Mouse (Mus musculus): ENCODE measurements at regions not wholly inside any gene's neighbourhood (a gene's known extent, or its start where the extent isn't known, plus 50 kb on each side); places are given as distances from the start of the nearest gene placed in this dataset.

DNA sequence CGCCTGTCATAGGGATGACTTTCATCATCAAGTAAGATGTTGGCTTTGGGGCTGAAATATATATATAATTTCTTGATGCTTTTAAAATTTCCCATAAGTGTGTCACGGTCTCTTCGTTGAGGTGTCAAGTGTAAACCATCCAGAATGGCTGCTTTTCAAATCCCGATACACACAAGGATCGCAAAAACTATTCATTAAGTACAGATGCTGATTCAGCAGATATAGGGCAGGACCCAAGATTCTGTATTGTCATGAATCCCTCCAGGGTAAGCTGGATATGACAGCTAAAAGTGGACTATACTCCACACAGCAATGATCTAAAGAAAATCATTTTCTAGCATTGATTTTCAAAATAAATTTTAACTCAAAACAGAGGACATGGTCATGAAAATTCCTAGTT lies 83.1 kb upstream of the Arid2 start:
- no peak for DNase-seq (ENCODE audit: low spot score)
- Histone ChIP-seq H3K4me3 (ENCODE audit: low read depth, low read length) (no peak overlapping the region), H3K36me3 (ENCODE audit: control insufficient read depth, insufficient read depth, low read length) (no peaks in the 10 kb centered on the region), H3K4me1 (ENCODE audit: control insufficient read depth, insufficient read depth, low read length) (0 out of 2 replicates have a peak, but pooled peaks cover 3% of the 10 kb centered on the region), H3K27ac (ENCODE audit: low read depth, low read length) (no peak overlapping the region), H3K27me3 (replicated peaks; ENCODE audit: control insufficient read depth, insufficient read depth, low read length) (no peaks in the 10 kb centered on the region), H3K9me3 (replicated peaks; ENCODE audit: control insufficient read depth, low read length) (no peaks in the 10 kb centered on the region), H3K4me2 (ENCODE audit: low read length) (no peak overlapping the region), H3K9ac (ENCODE audit: low read length) (no peak overlapping the region)
- no peak for ATAC-seq
- 96% methylated on average over 5 of the region's 5 CpGs for WGBS

DNA sequence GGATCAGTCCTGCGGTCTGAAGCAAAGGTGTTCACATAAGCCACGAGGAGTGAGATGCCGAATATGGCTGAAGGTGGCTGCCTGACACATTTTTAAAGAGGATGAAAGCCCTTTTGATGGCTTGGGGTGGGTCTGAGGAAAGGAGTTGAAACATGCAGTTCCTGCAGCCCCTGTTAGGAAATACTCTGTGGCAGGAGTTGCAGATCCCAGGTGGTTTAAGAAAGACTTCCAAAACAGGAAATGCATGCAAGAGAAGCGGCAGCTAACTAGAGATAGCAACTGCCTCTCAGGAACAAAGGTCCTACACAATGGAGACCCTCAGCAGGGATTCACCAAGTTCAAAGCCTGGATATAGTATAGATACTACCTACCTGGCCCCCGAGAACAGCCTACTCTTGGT lies 82.7 kb upstream of the Arid2 start:
- DNase-seq (ENCODE audit: low spot score) (no peak), ATAC-seq (no peak)
- no peaks in the 10 kb centered on the region for H3K9me3 ChIP-seq (replicated peaks; ENCODE audit: control insufficient read depth, low read length)
- no peak overlapping the region for H3K4me3 ChIP-seq (ENCODE audit: low read depth, low read length)
- H3K4me2 ChIP-seq (ENCODE audit: low read length) = no peak overlapping the region
- H3K9ac ChIP-seq (ENCODE audit: low read length) = no peak overlapping the region
- H3K4me1 ChIP-seq (ENCODE audit: control insufficient read depth, insufficient read depth, low read length) = 0 out of 2 replicates have a peak, but pooled peaks cover 3% of the 10 kb centered on the region
- 88% methylated on average over 5 of the region's 5 CpGs for WGBS
- no peaks in the 10 kb centered on the region for H3K27me3 ChIP-seq (replicated peaks; ENCODE audit: control insufficient read depth, insufficient read depth, low read length)
- H3K36me3 ChIP-seq (ENCODE audit: control insufficient read depth, insufficient read depth, low read length) = no peaks in the 10 kb centered on the region
- H3K27ac ChIP-seq (ENCODE audit: low read depth, low read length) = no peak overlapping the region

DNA sequence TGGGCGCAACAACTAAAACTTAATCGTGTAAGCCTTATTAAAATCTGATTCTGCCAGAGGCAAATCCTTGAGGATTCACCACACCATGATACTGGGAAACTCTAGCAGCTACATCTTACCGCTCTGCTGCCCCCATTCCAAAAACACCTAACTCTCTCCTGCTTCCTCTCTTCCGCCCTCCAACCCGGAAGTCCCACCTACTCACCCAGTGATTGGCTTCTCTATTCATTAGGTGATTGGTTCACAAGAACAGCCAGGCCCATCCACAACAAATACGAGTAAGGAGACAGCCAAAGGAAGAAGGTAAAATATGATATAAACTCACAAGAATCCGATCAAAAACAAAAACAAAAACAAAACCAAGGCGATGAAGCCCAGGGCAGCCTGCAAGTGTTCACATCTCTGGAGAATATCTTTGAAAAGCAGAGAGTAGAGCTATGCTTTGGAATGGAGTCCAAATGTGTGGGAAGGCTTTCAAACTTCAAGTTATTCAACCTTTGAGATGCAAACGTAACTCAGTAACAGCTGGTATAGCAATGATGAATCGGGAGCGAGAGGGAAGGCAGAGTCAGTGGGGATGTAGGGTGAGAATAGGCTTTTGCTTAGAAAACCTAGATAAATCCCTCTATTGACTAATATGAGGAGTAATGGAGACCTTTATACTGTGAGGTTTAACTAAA lies 76.5 kb upstream of the Arid2 start:
- Histone ChIP-seq H3K27ac (ENCODE audit: low read depth, low read length) (no peak overlapping the region), H3K4me1 (ENCODE audit: control insufficient read depth, insufficient read depth, low read length) (no peaks in the 10 kb centered on the region), H3K27me3 (replicated peaks; ENCODE audit: control insufficient read depth, insufficient read depth, low read length) (no peaks in the 10 kb centered on the region), H3K4me3 (ENCODE audit: low read depth, low read length) (no peak overlapping the region), H3K9me3 (replicated peaks; ENCODE audit: control insufficient read depth, low read length) (no peaks in the 10 kb centered on the region), H3K9ac (ENCODE audit: low read length) (no peak overlapping the region), H3K36me3 (ENCODE audit: control insufficient read depth, insufficient read depth, low read length) (no peaks in the 10 kb centered on the region), H3K4me2 (ENCODE audit: low read length) (no peak overlapping the region)
- ATAC-seq (no peak), DNase-seq (ENCODE audit: low spot score) (no peak)
- 88% methylated on average over 11 of the region's 11 CpGs for WGBS

DNA sequence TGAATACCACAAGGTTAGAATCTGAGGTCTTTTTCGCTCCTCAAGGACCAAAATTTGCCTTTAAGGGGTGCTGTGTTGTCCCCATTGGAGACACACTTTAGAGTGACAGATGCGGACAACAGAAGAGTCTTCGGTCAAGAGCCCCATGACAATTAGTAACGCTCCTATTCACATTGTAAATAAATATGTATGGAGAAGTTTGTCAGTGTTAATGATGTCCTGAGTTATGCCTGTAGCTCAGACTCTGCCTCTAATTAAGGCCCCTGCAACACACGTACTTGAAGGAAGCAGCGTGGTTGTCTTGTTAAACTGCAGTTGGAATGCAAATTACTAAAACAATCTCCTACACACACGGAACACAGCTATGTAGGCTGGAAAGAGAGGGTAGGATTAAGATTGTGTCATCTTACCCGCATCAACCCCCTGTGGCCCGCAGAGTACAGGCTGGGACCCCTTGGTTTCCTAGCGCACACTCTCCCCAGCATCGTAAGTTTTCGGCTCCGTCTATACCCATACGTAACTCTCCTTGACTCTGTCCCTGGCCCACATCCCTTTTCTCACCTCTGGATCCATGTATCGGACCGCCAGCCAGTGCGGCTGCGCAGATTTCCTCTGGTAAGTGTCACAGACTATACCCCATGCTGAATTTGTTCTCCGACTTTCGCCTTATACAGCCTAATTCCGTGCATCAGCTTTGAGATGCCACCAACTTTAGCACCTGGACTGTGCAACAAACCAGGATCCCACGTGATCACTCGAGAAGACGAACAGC lies 73.6 kb upstream of the Arid2 start:
- H3K4me2 ChIP-seq (ENCODE audit: low read length) = no peak overlapping the region
- no peaks in the 10 kb centered on the region for H3K27me3 ChIP-seq (replicated peaks; ENCODE audit: control insufficient read depth, insufficient read depth, low read length)
- ATAC-seq (no peak), DNase-seq (ENCODE audit: low spot score) (peak; percentile 4)
- H3K27ac ChIP-seq (ENCODE audit: low read depth, low read length) = no peak overlapping the region
- no peaks in the 10 kb centered on the region for H3K9me3 ChIP-seq (replicated peaks; ENCODE audit: control insufficient read depth, low read length)
- no peaks in the 10 kb centered on the region for H3K36me3 ChIP-seq (ENCODE audit: control insufficient read depth, insufficient read depth, low read length)
- H3K4me1 ChIP-seq (ENCODE audit: control insufficient read depth, insufficient read depth, low read length) = no peaks in the 10 kb centered on the region
- H3K4me3 ChIP-seq (ENCODE audit: low read depth, low read length) = no peak overlapping the region
- WGBS = 76% methylated on average over 24 of the region's 24 CpGs
- no peak overlapping the region for H3K9ac ChIP-seq (ENCODE audit: low read length)

DNA sequence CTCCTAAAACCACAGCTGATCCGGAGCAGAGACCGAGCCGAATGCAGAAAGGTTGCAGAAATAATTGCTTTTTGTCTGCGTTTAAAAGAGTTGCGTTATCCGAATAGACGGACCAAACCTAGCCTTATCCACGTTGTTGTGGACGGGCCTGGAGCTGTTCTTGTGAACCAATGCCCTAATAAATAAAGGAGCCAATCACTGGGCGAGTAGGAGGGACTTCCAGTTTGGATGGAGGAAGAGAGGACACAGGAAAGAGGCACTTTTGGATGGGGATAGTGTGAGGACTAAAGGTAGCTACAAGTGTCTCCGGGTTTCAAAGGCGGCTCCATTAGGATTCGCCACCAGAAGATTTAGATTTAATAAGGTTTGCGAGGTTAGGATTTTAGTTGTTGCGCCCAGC lies 69.4 kb upstream of the Arid2 start:
- WGBS = 94% methylated on average over 15 of the region's 15 CpGs
- H3K4me3 ChIP-seq (ENCODE audit: low read depth, low read length) = no peak overlapping the region
- no peak overlapping the region for H3K4me2 ChIP-seq (ENCODE audit: low read length)
- DNase-seq (ENCODE audit: low spot score) (no peak), ATAC-seq (no peak)
- H3K4me1 ChIP-seq (ENCODE audit: control insufficient read depth, insufficient read depth, low read length) = no peaks in the 10 kb centered on the region
- H3K27ac ChIP-seq (ENCODE audit: low read depth, low read length) = no peak overlapping the region
- H3K27me3 ChIP-seq (replicated peaks; ENCODE audit: control insufficient read depth, insufficient read depth, low read length) = no peaks in the 10 kb centered on the region
- H3K9me3 ChIP-seq (replicated peaks; ENCODE audit: control insufficient read depth, low read length) = no peaks in the 10 kb centered on the region
- H3K36me3 ChIP-seq (ENCODE audit: control insufficient read depth, insufficient read depth, low read length) = no peaks in the 10 kb centered on the region
- H3K9ac ChIP-seq (ENCODE audit: low read length) = no peak overlapping the region

DNA sequence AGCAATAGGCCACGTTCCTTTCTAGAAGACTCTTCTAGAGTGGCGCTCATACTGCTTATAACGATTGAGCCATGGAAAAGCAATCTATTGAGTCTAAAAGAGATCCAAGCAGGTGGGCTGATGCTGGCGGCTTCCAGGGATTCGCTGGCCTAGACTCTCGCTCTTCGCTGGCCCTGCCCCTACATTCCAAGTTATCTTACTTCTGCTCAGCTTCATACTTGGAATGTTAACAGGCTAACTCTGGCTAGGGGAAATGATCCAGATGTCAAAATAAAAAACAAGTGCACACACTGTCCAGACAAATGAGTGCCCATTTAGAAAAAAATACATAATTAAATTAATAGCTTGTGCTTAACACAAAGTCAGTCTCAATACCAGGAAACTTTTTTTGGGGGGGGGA lies 67.6 kb upstream of the Arid2 start:
- no peak overlapping the region for H3K4me3 ChIP-seq (ENCODE audit: low read depth, low read length)
- H3K36me3 ChIP-seq (ENCODE audit: control insufficient read depth, insufficient read depth, low read length) = no peaks in the 10 kb centered on the region
- DNase-seq (ENCODE audit: low spot score) = no peak
- ATAC-seq = no peak
- H3K4me1 ChIP-seq (ENCODE audit: control insufficient read depth, insufficient read depth, low read length) = no peaks in the 10 kb centered on the region
- no peak overlapping the region for H3K9ac ChIP-seq (ENCODE audit: low read length)
- no peak overlapping the region for H3K27ac ChIP-seq (ENCODE audit: low read depth, low read length)
- 80% methylated on average over 7 of the region's 7 CpGs for WGBS
- H3K9me3 ChIP-seq (replicated peaks; ENCODE audit: control insufficient read depth, low read length) = no peaks in the 10 kb centered on the region
- H3K27me3 ChIP-seq (replicated peaks; ENCODE audit: control insufficient read depth, insufficient read depth, low read length) = no peaks in the 10 kb centered on the region
- H3K4me2 ChIP-seq (ENCODE audit: low read length) = no peak overlapping the region

DNA sequence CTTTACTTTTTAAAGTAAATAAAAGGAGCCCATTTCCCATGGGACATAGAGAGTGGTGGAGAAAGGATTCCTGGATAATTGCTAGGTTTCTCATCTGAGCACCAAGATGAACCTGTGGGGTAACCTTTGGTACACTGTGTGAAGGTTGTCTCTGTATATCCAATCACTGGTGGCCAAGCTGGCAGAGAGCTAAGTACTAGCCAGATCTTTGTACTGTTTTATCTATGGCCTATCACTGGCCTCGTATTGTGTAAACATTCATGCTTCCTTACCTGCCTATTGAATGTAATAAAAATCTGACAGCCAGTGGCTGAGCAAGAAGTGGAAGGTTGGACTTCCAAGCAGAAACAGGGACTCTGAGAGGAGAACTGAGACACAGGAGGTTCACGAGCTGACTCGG lies 55.3 kb upstream of the Arid2 start:
- no peak overlapping the region for H3K9ac ChIP-seq (ENCODE audit: low read length)
- H3K27ac ChIP-seq (ENCODE audit: low read depth, low read length) = no peak overlapping the region
- ATAC-seq = no peak
- 78% methylated on average over 3 of the region's 3 CpGs for WGBS
- no peaks in the 10 kb centered on the region for H3K36me3 ChIP-seq (ENCODE audit: control insufficient read depth, insufficient read depth, low read length)
- H3K4me1 ChIP-seq (ENCODE audit: control insufficient read depth, insufficient read depth, low read length) = no peaks in the 10 kb centered on the region
- no peaks in the 10 kb centered on the region for H3K9me3 ChIP-seq (replicated peaks; ENCODE audit: control insufficient read depth, low read length)
- no peak overlapping the region for H3K4me2 ChIP-seq (ENCODE audit: low read length)
- DNase-seq (ENCODE audit: low spot score) = no peak
- H3K4me3 ChIP-seq (ENCODE audit: low read depth, low read length) = no peak overlapping the region
- no peaks in the 10 kb centered on the region for H3K27me3 ChIP-seq (replicated peaks; ENCODE audit: control insufficient read depth, insufficient read depth, low read length)

DNA sequence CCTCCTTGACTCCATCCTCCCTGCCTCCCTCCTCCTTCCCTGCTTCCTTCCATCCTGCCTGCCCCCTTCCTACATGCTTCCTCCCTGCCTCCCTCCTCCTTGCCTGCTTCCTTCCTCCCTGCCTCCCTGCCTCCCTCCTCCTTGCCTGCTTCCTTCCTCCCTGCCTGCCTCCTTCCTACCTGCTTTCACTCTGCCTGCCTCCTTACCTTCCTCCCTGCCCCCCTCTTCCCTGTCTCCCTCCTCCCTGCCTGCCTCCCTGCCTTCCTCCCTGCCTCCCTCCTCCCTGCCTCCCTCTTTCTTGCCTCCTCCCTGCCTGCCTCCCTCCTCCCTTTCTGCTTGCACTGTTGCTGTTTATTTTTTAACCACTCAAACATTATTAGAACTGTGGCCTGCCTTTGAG lies 54.2 kb upstream of the Arid2 start:
- peak; percentile 21 for DNase-seq (ENCODE audit: low spot score)
- no peak for ATAC-seq
- H3K27ac ChIP-seq (ENCODE audit: low read depth, low read length) = no peak overlapping the region

DNA sequence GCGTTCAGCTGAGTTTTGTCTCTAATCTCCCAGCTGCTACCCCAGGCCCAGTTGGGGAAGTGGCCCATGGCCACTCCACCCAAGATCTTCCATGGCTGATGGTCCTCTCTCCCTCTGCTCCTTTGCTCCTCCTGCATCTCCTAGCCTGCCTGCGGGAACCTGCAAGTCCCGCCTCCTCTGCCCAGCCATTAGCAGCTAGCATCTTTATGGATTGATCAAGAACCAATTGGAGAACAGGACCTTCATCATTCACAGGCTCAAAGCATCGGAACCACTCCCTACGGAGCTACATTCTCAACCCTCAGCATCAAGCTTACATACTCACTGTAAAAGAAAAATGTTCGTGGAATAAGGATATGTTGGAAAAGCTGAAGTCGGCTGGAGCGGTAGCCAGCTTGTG lies 52.5 kb upstream of the Arid2 start:
- Histone ChIP-seq H3K4me3 (ENCODE audit: low read depth, low read length) (no peak overlapping the region), H3K36me3 (ENCODE audit: control insufficient read depth, insufficient read depth, low read length) (no peaks in the 10 kb centered on the region), H3K4me1 (ENCODE audit: control insufficient read depth, insufficient read depth, low read length) (no peaks in the 10 kb centered on the region), H3K9me3 (replicated peaks; ENCODE audit: control insufficient read depth, low read length) (no peaks in the 10 kb centered on the region), H3K9ac (ENCODE audit: low read length) (no peak overlapping the region), H3K27me3 (replicated peaks; ENCODE audit: control insufficient read depth, insufficient read depth, low read length) (no peaks in the 10 kb centered on the region), H3K4me2 (ENCODE audit: low read length) (no peak overlapping the region), H3K27ac (ENCODE audit: low read depth, low read length) (no peak overlapping the region)
- WGBS = 59% methylated on average over 8 of the region's 8 CpGs
- ATAC-seq (no peak), DNase-seq (ENCODE audit: low spot score) (no peak)

More for the DNA sequence above, 54.2 kb upstream of the Arid2 start:
- no peaks in the 10 kb centered on the region for H3K9me3 ChIP-seq (replicated peaks; ENCODE audit: control insufficient read depth, low read length)
- H3K36me3 ChIP-seq (ENCODE audit: control insufficient read depth, insufficient read depth, low read length) = no peaks in the 10 kb centered on the region
- no peak overlapping the region for H3K4me2 ChIP-seq (ENCODE audit: low read length)
- H3K27me3 ChIP-seq (replicated peaks; ENCODE audit: control insufficient read depth, insufficient read depth, low read length) = no peaks in the 10 kb centered on the region
- no peaks in the 10 kb centered on the region for H3K4me1 ChIP-seq (ENCODE audit: control insufficient read depth, insufficient read depth, low read length)
- no peak overlapping the region for H3K9ac ChIP-seq (ENCODE audit: low read length)
- H3K4me3 ChIP-seq (ENCODE audit: low read depth, low read length) = no peak overlapping the region
